Mouse (Mus musculus) c-Kit-positive CD71-positive TER-119-negative erythroid progenitor cells, embryonic 14.5 days (primary cell): ENCODE data around the gene Crlf1.
A peak's percentile ranks its signal among the peaks of the same experiment; 100 is the strongest.

Experiments used
- DNase-seq: peaks from one replicate; pipeline ENCODE4 v3.0.0-alpha.2; 2013; ENCODE audit warnings: low read depth

The Crlf1 gene

DNA sequence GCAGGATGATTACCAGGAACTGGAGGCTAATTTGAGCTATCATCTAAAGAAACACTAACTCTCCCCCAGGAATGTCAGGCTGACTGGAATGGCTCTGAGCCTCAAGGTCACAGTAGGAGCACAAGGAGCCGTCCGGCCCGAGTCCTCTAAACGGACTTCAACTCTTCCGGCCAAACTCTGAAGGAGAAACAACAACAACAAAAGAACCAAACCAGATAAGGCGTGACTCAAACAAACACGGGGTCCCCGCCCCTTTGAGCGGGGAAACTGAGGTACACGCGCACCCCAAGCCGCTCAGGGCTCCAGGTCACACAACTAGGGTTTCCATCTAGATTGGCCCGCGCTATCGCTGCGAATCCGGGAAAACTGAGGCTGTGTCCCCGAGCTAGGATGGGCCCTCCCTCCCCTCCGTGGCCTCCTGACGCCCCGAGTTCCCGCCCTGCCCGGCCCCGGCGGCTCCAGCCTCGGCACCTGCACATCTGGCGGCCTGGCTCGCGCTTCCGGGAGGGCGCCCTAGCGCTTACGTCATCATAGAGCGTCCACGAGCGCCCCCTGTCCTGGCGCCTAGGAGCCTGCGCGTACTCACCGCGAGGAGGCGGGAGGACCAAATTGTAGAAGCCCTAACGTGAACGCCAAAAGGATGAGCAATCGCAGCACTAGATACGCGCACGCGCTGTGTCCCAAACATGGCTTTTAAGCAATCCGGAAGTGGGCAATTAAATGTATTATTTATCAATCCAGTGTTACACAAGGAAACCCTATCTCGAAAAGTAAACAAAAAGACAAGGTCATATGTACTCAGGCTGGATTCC, 29.8 kb downstream of the Crlf1 start:
- DNase-seq, result peak; percentile 97

DNA sequence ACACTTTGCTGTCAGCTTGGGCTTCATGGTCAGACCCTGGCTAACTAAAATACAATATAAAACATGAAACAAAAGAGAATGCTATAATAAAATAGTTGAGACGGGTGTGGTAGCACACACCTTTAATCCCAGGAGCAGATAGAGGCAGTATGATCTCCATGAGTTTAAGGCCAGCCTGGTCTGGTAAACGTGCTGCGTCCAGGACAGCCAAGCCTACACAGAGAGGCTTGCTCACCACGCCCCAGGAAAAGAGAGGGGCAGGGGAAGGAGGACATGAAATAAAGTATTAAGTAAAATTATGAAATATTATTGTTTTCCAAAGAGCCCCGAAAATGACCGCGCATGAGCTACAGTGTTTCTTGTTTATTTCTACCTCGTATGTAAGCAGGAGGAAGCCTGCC, 34.2 kb downstream of the Crlf1 start:
- no peak for DNase-seq

DNA sequence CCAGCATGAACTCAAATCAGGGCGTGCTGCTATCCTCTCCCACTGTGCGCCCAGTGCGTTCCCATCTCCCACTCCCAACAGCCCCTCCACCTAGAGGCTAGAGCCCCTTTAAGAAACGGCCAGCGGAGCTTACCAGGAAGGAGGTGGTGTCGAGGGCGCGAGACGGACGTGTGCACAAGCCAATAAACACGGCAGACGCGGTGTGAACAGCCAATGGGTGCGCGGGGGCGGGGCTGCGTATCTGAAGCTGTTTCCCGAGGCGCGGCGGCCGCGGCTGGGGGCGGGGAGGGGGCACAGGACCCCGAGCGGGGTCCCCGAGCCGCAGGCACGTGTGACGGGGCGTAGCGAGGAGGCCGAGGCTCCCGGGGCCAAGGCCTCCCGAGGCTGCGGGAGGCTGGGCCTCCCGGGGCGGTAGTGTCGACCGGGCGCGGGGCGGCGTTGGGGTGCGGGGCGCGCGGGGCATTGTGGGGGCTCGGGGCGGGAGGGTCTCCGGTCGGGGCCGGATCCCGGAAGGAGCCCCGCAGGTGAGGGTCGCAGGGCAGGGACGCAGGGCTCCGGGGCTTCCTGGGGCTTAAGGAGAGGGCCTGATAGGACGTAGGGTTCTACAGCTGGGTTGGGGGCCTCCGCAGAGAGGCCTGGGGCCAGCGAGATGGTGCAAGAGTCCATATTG, 34.7 kb downstream of the Crlf1 start, which contains the start of the genes Fkbp8 and Kxd1:
Gene Fkbp8 (plus strand): TSS at position 213 of the 670 bp plus-strand sequence.
Gene Kxd1 (minus strand): TSS at position 445 of the 670 bp plus-strand sequence.
- DNase-seq, result peak; percentile 88

DNA sequence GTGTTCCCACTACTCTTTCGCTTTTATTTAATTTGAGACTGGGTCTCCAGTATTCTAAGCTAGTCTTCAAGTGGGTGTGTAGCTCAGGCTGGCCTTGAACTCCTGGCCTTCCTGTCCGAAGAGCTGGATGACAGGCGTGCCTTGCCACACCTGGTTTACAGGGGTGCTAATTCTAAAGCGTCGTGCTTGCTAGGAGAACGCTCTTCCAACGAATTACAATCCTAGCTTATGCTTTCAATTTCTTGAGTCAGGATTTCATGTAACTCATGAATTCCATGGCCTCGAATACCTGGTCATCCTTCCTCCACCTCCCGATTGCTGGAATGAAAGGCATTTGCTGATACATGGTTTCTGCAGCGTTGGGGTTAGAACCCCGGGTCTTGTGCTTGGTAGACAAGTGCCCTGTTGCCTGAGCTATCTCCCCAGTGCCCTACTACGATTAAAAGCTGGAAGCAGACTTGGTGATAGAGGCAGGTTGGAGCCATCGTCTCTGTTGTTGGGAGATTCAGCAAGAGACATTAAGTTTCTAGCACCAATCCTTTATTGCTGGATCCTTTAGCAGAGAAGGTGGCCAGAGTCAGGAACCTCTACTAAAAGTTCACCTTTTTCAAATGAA, 35.3 kb downstream of the Crlf1 start:
- no peak for DNase-seq

DNA sequence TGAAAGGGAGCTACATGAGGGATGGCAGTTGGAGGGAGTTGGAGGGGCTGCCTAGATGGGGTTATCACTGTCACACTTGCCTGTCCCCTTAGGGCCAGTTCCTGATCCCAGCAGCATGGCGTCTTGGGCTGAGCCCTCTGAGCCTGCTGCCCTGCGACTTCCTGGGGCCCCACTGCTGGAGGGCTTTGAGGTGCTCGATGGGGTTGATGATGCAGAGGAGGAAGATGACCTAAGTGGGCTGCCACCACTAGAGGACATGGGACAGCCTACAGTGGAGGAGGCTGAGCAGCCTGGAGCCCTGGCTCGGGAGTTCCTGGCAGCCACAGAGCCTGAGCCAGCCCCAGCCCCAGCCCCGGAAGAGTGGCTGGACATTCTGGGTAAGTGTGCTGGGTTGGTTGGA, 36.3 kb downstream of the Crlf1 start:
- no peak for DNase-seq

DNA sequence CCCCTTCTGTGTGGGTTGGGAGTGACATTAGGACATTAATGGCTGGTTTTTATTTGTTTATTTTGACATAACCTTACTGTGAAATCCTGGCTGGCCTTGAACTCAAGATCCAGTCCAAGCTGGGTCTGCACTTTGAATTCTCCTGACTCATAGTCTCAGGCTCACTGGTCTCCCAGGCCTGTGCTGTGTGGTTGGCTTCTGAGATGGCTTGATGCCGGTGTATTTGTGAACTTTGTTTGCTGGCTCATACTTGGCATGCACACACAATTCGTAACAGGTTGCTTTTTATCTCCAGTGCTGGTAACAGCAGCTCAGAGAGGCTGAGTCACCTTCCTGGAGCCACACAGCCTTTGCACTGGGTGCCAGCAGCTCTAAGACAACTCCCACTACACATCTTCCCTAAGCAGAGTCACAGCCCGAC, 36.8 kb downstream of the Crlf1 start:
- no peak for DNase-seq

DNA sequence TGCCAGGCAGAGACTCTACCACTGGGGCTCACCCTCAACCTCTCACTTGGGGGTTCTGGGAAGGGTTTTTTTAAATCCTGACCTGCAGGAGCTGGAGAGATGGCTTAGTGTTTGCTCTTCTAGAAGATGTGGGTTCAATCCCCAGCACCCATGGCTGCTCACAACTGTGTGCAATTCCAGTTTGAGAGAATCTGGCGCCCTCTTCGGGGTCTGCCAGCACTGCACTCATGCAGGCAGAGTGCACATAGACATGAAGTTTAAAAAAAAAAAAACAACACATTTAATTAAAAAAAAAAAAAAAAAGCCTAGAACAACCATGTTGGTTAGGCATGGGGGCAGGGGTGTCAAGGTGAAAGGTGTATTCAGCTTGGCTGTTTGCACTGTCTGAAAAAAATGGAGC, 37.4 kb downstream of the Crlf1 start:
- no peak for DNase-seq

DNA sequence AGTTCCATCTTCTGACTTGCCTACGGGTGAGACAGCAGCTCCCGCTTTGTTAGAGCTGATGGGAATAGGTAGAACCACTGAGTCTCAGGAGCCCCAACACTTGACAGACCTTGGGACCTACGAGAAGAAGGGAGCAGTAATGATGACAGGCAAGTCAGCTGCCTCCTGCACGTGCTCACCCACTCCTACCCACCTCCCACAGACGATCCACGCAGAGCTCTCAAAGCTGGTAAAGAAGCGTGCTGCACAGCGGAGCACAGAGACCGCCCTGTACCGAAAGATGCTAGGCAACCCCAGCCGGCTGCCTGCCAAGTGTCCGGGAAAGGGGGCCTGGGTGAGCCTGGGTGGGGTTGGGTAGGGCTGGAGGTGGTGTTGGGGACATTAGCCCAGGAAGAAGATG, 41.3 kb downstream of the Crlf1 start:
- DNase-seq, result no peak

DNA sequence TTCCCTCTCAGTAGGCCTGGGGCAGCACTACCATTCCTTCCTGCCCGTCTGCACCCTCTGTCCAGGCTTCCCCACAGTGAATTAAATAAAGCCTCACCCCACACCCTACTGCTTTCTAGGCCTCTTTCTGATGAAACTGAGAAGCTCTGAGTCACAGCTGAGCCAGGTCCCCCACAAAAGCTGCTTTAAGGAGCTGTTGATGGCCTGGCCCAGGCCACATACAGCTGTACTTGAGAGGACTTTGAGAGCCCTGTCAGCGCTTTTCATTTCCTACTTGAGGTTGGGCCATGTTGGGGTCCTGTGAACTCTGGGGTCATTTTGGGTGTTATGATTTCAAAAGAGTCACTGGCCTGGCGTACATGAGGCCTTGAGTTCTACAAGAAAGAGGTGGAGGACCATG, 42.3 kb downstream of the Crlf1 start:
- no peak for DNase-seq

DNA sequence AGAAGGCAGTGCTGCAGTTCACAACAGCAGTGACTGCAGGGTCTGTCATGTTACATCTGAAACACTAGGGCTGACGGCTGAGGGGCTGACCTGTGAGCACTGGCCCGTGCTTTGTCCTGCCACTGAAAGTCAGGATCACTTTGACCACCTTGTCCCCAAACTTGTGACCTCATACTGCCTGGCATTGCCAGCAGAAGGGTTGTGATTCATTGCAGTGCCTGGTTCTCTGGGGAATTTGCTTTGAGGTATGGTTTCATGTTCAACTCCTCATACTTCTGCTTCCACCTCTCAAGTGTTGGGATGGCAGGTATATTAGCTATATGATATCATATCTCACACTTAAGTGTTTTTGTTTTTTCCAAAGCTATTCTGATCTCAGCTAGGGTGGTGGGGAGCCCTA, 42.7 kb downstream of the Crlf1 start:
- no peak for DNase-seq

DNA sequence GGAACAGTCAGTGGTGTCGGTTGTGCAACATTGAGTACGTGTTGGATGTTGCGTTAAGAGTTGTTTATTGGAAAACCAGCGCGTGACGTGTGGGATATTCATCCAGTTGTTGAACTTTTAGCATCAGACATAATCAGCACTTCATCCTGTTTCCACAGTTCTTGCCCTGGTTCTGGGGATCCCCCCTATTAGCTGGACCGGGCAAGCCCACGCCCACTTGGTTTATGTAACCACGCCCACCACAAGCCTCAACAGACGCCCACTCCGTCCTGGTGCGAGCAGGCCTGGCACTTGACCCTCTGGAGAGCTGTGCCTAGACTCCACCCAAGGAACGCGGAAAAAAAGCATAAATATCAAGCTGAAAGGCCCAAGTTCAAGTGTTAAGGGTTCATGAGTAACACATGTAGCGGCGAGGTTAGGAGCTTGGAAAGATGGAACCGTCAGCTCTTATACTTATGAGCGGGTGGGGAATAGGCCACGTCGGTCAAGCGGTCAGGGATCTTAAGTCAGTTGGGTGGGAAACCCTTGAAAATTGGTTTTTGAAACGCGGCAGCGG, 45.1 kb downstream of the Crlf1 start:
- no peak for DNase-seq

DNA sequence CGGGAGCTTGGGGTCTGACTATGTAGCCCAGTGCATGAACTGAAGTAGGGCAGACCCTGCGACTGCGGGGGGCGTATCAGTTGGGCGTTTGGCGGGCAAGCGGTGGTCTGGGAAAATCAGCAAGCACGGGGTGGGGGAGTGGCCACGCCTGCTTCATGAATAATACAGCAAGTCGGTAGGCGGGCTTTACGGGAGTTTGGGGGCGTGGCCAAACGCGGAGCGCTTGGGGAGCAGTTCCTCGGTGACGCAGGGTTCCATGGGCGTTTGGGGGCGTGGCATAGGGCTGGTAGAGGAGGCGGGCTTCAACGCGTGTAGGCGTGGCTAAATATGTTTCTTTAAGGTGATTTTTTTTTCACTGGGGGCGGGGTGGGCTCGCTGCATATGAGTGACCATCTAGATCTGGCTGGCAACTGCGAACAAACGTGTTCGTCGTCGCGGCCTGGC, 45.7 kb downstream of the Crlf1 start:
- DNase-seq, result peak; percentile 99

DNA sequence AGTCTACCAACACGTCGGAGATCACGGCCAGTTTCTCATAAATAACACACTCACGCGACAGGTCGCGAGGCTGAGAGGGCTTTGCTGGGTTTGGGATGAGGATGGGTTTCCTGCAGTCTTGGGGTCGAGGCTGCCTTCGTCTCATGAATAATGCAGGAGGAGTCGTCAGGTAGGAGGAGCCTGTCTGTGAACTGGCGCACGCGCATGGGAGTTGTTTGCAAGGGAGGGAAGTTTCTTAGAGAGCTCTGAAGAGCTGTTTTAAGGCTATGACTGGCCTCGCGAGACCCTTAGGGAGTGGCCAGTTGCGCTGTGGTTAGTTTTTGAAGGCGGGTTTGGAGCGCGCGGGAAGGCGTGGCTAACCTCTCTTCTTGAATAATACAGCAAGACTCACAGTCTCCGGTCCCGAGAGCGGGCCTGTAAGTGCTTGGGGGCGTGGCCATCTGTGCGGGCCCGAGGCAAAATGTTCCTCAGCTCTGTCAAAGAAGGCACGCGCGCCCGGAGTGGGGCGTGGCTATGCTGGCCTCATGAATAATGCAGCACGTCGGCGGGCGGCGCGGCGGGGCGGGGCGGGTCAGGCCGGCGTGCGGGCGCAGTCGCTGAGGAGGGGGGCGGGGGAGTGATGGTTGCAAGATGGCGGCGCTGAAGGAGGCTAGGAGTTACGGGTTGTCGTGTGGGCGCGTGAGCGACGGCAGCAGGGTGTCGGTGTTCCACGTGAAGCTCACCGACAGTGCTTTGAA, 46.3 kb downstream of the Crlf1 start, which contains the start of gene Ell:
Gene Ell (plus strand): TSS at position 381 of the 737 bp plus-strand sequence.
- peak; percentile 100 for DNase-seq

DNA sequence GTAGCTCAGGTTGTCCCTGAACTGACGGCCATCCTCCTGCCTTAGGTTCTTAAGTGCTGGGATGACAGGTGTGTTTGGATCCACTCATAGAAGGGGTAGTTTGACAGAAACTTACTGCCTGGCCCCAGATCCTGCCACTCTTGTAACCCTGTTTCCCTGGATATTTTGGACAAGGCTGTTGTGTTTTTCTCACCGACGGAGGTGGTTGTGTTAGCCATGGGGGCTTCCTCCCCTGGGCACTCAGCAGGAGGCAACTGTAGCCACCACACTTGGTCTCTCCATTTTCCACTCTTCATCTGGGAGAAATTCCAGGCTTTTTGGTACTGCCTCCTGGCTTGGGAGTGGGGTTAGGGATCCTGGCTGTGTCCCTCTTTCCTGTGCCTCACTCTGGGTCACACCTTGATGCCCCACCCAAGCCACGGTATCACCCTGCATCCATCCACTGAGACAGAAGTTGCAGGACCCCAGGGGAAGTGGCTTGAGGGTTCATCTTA, 47.1 kb downstream of the Crlf1 start:
- DNase-seq, result no peak

DNA sequence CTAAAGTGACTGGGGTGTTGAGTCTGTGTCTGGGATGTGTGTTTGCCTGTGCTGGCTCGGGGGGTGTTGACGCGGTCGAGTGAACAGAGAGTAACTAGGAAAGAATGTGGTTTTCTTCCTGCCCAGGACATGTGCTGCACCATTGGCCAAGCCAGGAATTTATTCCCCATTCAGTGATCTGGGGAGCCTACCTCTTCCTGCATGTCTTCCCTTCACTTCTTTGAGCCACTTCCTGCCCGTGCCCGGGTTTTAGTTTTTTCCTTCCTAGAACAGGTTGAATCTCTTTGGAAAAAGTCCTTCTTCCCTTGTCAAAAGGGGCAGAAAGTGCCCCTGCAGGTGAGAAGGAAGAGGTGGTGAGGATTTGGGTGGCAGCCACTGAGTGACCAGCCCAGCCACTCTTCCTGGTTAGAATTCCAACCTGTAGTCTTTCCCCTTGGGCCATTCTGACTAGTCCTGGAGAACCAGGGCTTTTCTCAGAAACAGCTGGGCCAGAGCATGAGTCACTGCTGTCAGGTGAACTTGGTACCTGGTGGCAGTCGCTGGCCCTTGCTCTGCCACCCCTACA, 47.6 kb downstream of the Crlf1 start:
- no peak for DNase-seq

DNA sequence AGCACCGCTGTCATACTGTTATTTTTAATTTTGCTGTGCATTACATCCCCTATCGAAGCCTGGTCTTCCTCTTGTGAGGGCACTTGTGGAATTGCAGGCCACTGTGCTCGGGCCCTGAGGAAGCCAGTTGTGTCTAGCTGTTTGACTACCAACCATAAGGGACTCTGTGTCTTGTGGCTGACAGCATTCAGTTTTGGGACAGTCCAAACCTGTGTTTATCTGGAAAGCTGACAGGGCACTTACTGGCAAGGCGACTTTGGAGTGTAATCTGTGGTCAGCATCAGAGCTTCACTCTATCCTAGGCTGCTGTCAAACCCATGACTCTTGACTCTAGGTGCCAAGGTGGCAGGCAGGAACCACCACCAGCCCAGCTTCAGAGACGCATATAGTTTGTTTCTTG, 48.1 kb downstream of the Crlf1 start:
- no peak for DNase-seq

DNA sequence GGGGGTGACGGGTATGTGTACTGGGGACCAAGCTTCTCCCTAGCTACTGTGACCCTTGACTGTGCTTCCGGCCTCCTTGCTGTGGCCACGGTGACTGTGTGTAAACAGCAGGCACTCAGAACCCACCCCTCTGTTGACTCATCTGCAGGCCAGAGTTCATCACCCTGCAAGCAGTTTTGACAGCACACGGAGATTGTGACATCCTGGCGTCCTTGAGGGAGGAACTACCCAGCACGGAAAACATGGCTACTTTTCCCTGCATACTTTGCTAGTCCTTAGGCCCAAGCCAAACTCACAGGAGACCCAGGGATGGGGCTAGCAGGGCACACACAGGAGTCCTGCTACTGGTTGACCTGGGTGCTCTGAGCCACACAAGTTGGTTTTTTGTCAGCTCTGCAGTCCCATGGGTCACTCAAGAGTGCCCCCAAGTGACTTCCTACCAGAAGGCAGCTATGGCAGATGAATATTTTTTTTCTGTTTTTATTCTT, 51.3 kb downstream of the Crlf1 start:
- DNase-seq, result no peak

DNA sequence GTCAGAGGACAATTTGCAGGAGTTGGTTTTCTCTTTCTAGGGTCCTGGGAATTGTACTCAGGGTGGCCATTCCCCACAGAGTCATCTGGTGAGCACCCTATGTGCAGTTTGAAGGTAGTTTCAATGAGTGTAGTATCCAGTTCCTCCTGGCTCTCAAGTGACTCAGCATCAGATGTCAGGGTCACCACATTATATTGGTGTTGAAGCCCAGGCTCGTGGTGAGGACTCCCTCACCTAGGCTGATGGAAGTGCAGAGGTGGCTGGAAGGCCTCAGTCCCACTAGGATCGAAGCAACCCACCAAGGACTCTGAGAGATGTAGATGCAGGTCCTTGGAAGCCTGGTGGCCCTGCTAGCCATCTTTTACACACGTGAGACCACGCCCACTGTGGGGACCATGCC, 53.5 kb downstream of the Crlf1 start:
- DNase-seq, result no peak

DNA sequence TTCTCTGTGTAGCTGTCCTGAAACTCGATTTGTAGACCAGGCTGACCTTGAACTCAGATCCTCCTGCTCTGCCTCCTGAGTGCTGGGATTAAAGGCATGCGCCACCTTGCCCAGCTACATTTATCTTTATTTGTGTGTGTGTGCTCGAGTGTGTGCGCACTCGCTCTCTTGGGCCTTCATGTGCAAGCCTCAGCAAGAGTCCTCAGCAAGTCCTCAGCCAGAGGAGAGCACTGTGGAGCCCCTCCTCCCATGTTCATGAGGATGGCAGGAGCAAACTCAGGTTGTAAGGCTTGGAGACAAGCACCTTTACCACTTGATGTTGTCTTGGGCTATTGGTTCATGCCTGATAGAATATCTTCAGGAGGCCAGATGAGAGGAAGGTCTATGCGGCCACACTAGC, 54.8 kb downstream of the Crlf1 start:
- DNase-seq, result no peak

DNA sequence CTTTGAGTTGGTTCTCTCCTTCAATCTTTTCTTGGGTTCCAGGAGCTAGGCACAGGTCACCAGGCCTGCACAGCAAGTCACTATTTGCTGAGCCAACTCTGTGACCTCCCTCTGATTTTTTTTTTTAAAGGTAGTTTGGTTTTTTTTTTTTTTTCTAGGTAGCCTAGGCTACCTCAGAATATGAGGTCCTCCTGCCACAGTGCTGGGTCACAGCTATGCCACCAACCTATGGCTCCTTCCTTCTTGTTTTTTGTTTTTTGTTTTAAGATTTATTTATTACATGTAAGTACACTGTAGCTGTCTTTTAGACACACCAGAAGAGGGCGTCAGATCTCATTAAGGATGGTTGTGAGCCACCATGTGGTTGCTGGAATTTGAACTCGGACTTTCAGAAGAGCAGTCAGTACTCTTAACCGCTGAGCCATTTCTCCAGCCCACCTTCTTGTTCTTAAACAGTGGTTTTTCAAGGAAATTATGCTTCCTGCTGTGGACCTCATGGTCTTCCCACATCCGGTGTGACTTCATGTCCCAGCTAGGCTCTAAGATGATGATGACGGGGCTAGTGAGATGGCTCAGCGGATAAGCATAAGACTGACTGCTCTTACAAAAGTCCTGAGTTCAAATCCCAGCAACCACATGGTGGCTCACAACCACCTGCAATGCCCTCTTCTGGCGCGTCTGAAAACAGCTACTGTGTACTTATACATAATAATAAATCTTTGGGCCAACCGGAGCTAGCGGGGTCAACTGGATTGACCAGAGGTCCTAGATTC, 56.6 kb downstream of the Crlf1 start:
- no peak for DNase-seq
